Comparison of ENCODE assay signal across 30 mouse cellular contexts in genomic region chr8:47781881-47782280, GRCm38 (mm10). TPM values are rescaled to one million over a fixed set of nuclear protein-coding genes. Genes with fewer than 3 reads are reported as not detected.
DNase-seq lines count a peak whose midpoint lies in the region; ATAC-seq lines count a peak whose summit lies in the region.
"Had no signal": no experiment of that assay in that cellular context is flagged by ENCODE, and none has a peak within 500 bp of the region (broad histone marks: within the 10 kb centered on the region; RNA-seq: fewer than 3 reads in every experiment).

No protein-coding gene starts in this region.

- H3K27me3 ChIP-seq in kidney, embryonic 14.5 days (ENCODE audit: control insufficient read depth, insufficient read depth, low read length), result no peaks in the 10 kb centered on the region
- H3K27me3 ChIP-seq: embryonic facial prominence, embryonic 13.5 days; forebrain, embryonic 15.5 days; heart, embryonic 13.5 days; Patski had no signal

- no peaks in the 10 kb centered on the region for H3K4me1 ChIP-seq in kidney, embryonic 14.5 days (ENCODE audit: control insufficient read depth, insufficient read depth, low read length)
- H3K4me1 ChIP-seq: embryonic facial prominence, embryonic 10.5 days; embryonic facial prominence, embryonic 13.5 days; forebrain, embryonic 12.5 days; forebrain, embryonic 15.5 days; heart, embryonic 10.5 days; heart, embryonic 13.5 days had no signal

- no peak overlapping the region for H3K27ac ChIP-seq in kidney, embryonic 14.5 days (ENCODE audit: low read depth, low read length)
- H3K27ac ChIP-seq: embryonic facial prominence, embryonic 10.5 days; embryonic facial prominence, embryonic 13.5 days; forebrain, embryonic 12.5 days; forebrain, embryonic 15.5 days; heart, adult 2 months; heart, embryonic 10.5 days; heart, embryonic 13.5 days; hindbrain, embryonic 14.5 days; hindbrain, postnatal 0 days had no signal

- no peak for ATAC-seq in kidney, embryonic 14.5 days (ENCODE audit: low FRiP score, low TSS enrichment)
- ATAC-seq: forebrain, embryonic 15.5 days; hindbrain, postnatal 0 days; Patski had no signal

- no peak overlapping the region for H3K9ac ChIP-seq in kidney, embryonic 14.5 days (ENCODE audit: low read depth, low read length)
- H3K9ac ChIP-seq: embryonic facial prominence, embryonic 13.5 days; forebrain, embryonic 12.5 days; forebrain, embryonic 15.5 days; heart, embryonic 13.5 days; hindbrain, embryonic 14.5 days had no signal

- H3K4me3 ChIP-seq in kidney, embryonic 14.5 days (ENCODE audit: low read length), result no peak overlapping the region
- H3K4me3 ChIP-seq: embryonic facial prominence, embryonic 10.5 days; embryonic facial prominence, embryonic 13.5 days; erythroblast, embryonic 14.5 days; forebrain, embryonic 12.5 days; forebrain, embryonic 15.5 days; heart, adult 2 months; heart, embryonic 10.5 days; heart, embryonic 13.5 days had no signal

- no peak overlapping the region for H3K4me2 ChIP-seq in kidney, embryonic 14.5 days (replicated peaks; ENCODE audit: low read depth, low read length)
- H3K4me2 ChIP-seq: embryonic facial prominence, embryonic 13.5 days; forebrain, embryonic 12.5 days; forebrain, embryonic 15.5 days; heart, embryonic 13.5 days; hindbrain, embryonic 14.5 days had no signal

- WGBS in kidney, embryonic 14.5 days, result 88% methylated on average over 4 of the region's 4 CpGs

- no peaks in the 10 kb centered on the region for H3K36me3 ChIP-seq in kidney, embryonic 14.5 days (ENCODE audit: control insufficient read depth, insufficient read depth, low read length)
- H3K36me3 ChIP-seq: embryonic facial prominence, embryonic 10.5 days; embryonic facial prominence, embryonic 13.5 days; forebrain, embryonic 12.5 days; forebrain, embryonic 15.5 days; heart, embryonic 10.5 days; heart, embryonic 13.5 days had no signal

- DNase-seq in kidney, adult 11 months, result peak; percentile 52
- DNase-seq in kidney, postnatal 14 days, result peak; percentile 26
- DNase-seq in kidney, postnatal 10 days, result no peak
- DNase-seq in retina, postnatal 1 day, result peak; percentile 75
- no peak for DNase-seq in retina, embryonic 14.5 days (ENCODE audit: low spot score)
- DNase-seq: adrenal gland, postnatal 10 days; adrenal gland, postnatal 36 days; cerebellum, adult 11 months; cerebellum, adult 2 months; cerebellum, adult 9-11 months; cerebellum, postnatal 25 days; embryo, embryonic 11 days; gastrocnemius, postnatal 10 days; gastrocnemius, postnatal 36 days; heart, adult 2 months; heart, postnatal 14 days; heart, postnatal 4 days had no signal

- peaks cover 4% of the 10 kb centered on the region; the same call in 1 of the 2 replicates for H3K9me3 ChIP-seq in kidney, embryonic 14.5 days (ENCODE audit: control insufficient read depth, low read length)
- H3K9me3 ChIP-seq: embryonic facial prominence, embryonic 13.5 days; forebrain, embryonic 12.5 days; forebrain, embryonic 15.5 days; heart, embryonic 10.5 days; heart, embryonic 13.5 days had no signal

RNA-seq across cellular contexts. Expression of gene Cldn24, which starts 40.1 kb away (rescaled TPM):
- not detected in 2 replicates for polyA plus RNA-seq in kidney, embryonic 14.5 days (2014; fragmentation: Nextera tagmentation; extraction: Ambion mirVana)
- polyA plus RNA-seq: cerebellum, adult 2 months; embryonic facial prominence, embryonic 10.5 days; embryonic facial prominence, embryonic 13.5 days; erythroblast, embryonic 14.5 days; forebrain, embryonic 12.5 days; forebrain, embryonic 15.5 days; heart, adult 2 months; heart, embryonic 10.5 days; heart, embryonic 13.5 days; heart, embryonic 16.5 days; hindbrain, embryonic 11.5 days; hindbrain, embryonic 14.5 days; hindbrain, postnatal 0 days had no signal

RNA-seq across cellular contexts. Expression of gene Cldn22, which starts 42.4 kb away (rescaled TPM):
- not detected in 2 replicates for polyA plus RNA-seq in kidney, embryonic 14.5 days (2014; fragmentation: Nextera tagmentation; extraction: Ambion mirVana)
- polyA plus RNA-seq: embryonic facial prominence, embryonic 10.5 days; embryonic facial prominence, embryonic 13.5 days; erythroblast, embryonic 14.5 days; forebrain, embryonic 12.5 days; forebrain, embryonic 15.5 days; heart, embryonic 10.5 days; heart, embryonic 13.5 days; heart, embryonic 16.5 days; hindbrain, embryonic 11.5 days; hindbrain, embryonic 14.5 days; hindbrain, postnatal 0 days; Patski had no signal

Comparison
In these comparisons a context has a peak if more than half of its experiments do, and no peak if none do; other contexts are left out.
1. DNase-seq: peak in kidney, adult 11 months (single experiment), kidney, postnatal 14 days (single experiment) and retina, postnatal 1 day (single experiment); none in kidney, postnatal 10 days (single experiment) and retina, embryonic 14.5 days (single experiment).